Mouse (Mus musculus) heart, adult 2 months (tissue): ENCODE measurements at regions not wholly inside any gene's neighbourhood (a gene's known extent, or its start where the extent isn't known, plus 50 kb on each side); places are given as distances from the start of the nearest gene placed in this dataset.

Experiments
- DNase-seq, 2 experiments: peaks; one replicate each; pipeline ENCODE4 v3.0.0; 2021
- H3K27ac ChIP-seq: fragments of 200-600 bp; 2 replicates; pipeline ENCODE4 v1.8.1; 2022
- H3K27me3 ChIP-seq: fragments of 200-500 bp; 2 replicates; pipeline ENCODE4 v1.6.1; 2012; ENCODE audit warnings: mild to moderate bottlenecking, low read length, inconsistent platforms, mixed read lengths; ENCODE audit not compliant: control insufficient read depth, insufficient read depth
- H3K36me3 ChIP-seq: fragments of 200-500 bp; 2 replicates; pipeline ENCODE4 v1.6.1; 2012; ENCODE audit warnings: low read length, inconsistent platforms; ENCODE audit not compliant: control insufficient read depth, insufficient read depth
- H3K4me1 ChIP-seq: fragments of 200-500 bp; 2 replicates; pipeline ENCODE4 v1.6.1; 2011; ENCODE audit warnings: low read length; ENCODE audit not compliant: control insufficient read depth, insufficient read depth
- H3K4me3 ChIP-seq: fragments of 200-600 bp; 2 replicates; pipeline ENCODE4 v1.8.1; 2022
- H3K79me2 ChIP-seq: fragments of 200-500 bp; replicated peaks from 2 replicates; pipeline ENCODE4 v1.6.1; 2012; ENCODE audit warnings: mild to moderate bottlenecking, inconsistent platforms, low read length, moderate library complexity, mixed read lengths; ENCODE audit not compliant: control insufficient read depth, insufficient read depth
- H3K9ac ChIP-seq: fragments of 200-500 bp; 2 replicates; pipeline ENCODE4 v1.6.1; 2012; ENCODE audit warnings: low read depth, mild to moderate bottlenecking, control low read depth, inconsistent platforms, low read length, mixed read lengths
- CTCF ChIP-seq: fragments of 200-600 bp; IDR thresholded peaks from 2 replicates; pipeline ENCODE4 v1.8.1; 2022; ENCODE audit warnings: antibody characterized with exemption, mild to moderate bottlenecking, moderate library complexity
- EP300 ChIP-seq: fragments of 200-500 bp; IDR thresholded peaks from 2 replicates; pipeline ENCODE4 v1.6.1; 2011; ENCODE audit warnings: low read depth, low read length, control low read depth; ENCODE audit not compliant: insufficient read depth
- POLR2A ChIP-seq: fragments of 200-500 bp; IDR thresholded peaks from 2 replicates; pipeline ENCODE4 v1.6.1; 2011; ENCODE audit warnings: mild to moderate bottlenecking, low read depth, low read length, control low read depth; ENCODE audit not compliant: insufficient read depth
- WGBS: fragments of 180-500 bp; shearing (Covaris S2); methylation state at CpG from one replicate; pipeline ENCODE4 v1.1.7; 2018; 5-methylcytosine and 5-hydroxymethylcytosine counted together
- intact Hi-C: fragments of 180-260 bp; cut with DNase I; formaldehyde crosslinking; loops from one replicate; pipeline ENCODE4 v1.15.1; 2025

GRCm38 (mm10) chr10:120603167-120603566 lies 126.9 kb upstream of the Hmga2 start:
- intact Hi-C loops: no loop called here
- 87% methylated on average over 4 of the region's 4 CpGs for WGBS

DNA sequence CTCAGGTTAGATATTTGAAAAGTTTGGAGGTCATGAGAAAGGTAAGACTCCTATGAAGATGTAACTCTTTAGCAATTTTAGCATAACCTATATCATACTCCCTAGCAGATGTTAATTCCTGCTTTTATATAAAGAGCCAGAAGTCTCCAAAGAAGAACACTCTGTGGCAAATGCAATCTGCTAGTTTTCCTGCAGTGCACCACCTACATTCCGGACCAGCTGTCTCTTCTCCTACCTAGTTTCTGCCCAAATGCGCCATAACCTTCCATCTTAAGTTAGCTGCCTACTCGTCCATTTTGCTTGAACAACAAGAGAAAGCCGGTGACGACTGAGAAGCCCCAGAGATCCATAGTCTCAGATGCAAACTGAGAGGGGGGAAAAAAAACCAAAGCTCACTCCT lies 124.5 kb upstream of the Hmga2 start:
- no peak for TF ChIP-seq POLR2A
- TF ChIP-seq CTCF: no peak
- no peak for TF ChIP-seq EP300
- Histone ChIP-seq H3K27me3 (no peaks in the 10 kb centered on the region), H3K79me2 (no peaks in the 10 kb centered on the region), H3K9ac (no peak overlapping the region), H3K36me3 (no peaks in the 10 kb centered on the region), H3K4me3 (no peak overlapping the region), H3K27ac (no peak overlapping the region), H3K4me1 (no peaks in the 10 kb centered on the region)
- intact Hi-C loops: no loop called here
- WGBS: 87% methylated on average over 5 of the region's 5 CpGs
- DNase-seq: no peak

More at GRCm38 (mm10) chr10:120603167-120603566, 126.9 kb upstream of the Hmga2 start:
- TF ChIP-seq EP300 (no peak), CTCF (no peak), POLR2A (no peak)
- Histone ChIP-seq H3K4me3 (no peak overlapping the region), H3K27ac (no peak overlapping the region), H3K27me3 (no peaks in the 10 kb centered on the region), H3K36me3 (no peaks in the 10 kb centered on the region), H3K9ac (no peak overlapping the region), H3K4me1 (no peaks in the 10 kb centered on the region), H3K79me2 (no peaks in the 10 kb centered on the region)
- DNase-seq: no peak

DNA sequence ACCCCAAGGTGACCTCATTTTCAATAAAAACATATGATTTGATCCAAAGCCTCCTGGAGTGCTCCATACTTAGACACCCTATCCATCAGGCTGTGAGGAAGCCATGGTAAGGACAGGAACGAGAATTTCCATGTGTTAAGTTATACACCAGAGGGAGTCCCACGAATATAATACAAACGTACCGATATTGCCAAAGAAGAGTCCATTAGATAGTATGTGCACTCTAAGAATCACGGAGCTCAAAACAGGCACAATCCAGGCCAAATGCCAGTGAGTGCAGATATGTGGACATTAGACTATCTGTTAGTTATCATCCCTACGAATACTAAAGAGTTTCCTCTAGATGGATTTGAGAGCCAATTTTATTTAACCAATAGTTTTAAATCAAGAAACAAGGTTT lies 123.3 kb upstream of the Hmga2 start:
- intact Hi-C loops: no loop called here
- DNase-seq: no peak
- Histone ChIP-seq H3K4me1 (no peaks in the 10 kb centered on the region), H3K36me3 (no peaks in the 10 kb centered on the region), H3K9ac (no peak overlapping the region), H3K27ac (no peak overlapping the region), H3K27me3 (no peaks in the 10 kb centered on the region), H3K4me3 (no peak overlapping the region), H3K79me2 (no peaks in the 10 kb centered on the region)
- TF ChIP-seq CTCF: 0 out of 2 replicates have a peak, but pooled peaks have one; percentile 10
- no peak for TF ChIP-seq EP300
- WGBS: 57% methylated on average over 6 of the region's 6 CpGs

DNA sequence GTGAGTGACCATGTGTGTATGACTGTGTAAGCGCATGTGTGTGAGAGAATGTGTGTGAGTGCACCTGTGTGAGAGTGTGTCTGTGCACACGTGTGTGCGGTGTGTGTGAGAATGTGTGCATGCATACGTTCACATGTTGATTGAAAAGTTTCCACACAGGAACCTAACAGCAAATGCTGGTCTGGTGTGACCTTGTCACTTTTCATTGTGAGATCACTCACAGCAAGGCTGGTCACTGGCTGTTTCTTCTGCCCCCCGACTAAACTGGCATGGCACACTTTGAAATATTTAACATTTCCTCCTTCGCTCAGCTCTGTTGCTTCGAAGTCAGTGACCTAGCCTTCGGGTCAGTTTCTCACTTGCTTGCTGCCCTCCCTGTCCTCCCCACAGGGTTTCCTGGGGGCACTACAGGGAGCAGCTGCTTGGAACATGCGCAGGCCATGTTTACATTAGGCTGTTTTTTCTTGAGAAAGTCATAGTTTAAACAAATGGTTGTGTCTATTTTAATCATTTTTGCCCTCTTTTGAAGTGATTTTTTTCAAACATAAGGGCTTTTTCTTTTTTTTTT lies 121.1 kb upstream of the Hmga2 start:
- no peak overlapping the region for H3K9ac ChIP-seq
- H3K4me3 ChIP-seq: no peak overlapping the region
- H3K4me1 ChIP-seq: no peaks in the 10 kb centered on the region
- 63% methylated on average over 9 of the region's 9 CpGs for WGBS
- intact Hi-C loops: no loop called here
- H3K36me3 ChIP-seq: no peaks in the 10 kb centered on the region
- TF ChIP-seq POLR2A (no peak), CTCF (no peak), EP300 (no peak)
- no peak for DNase-seq
- no peaks in the 10 kb centered on the region for H3K27me3 ChIP-seq
- H3K27ac ChIP-seq: no peak overlapping the region
- H3K79me2 ChIP-seq: no peaks in the 10 kb centered on the region

DNA sequence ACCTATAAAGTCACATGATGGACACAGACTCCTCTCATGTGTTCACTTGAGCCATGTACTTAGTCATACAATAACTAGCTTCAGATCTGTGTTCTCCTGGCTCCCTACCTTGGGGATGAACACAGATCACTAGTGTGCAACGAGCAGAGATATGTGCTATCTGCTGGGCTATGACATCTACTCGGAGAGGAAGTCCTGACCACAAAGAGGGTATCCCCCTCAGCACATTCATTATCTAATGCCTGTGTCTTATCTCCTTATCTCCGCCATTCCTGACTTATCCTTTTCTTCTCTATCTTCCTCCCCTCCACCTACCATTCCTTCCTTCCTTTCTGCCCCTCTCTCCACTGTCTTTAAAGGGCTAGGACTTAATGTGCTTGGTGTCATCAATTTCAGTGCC lies 118.9 kb upstream of the Hmga2 start:
- Histone ChIP-seq H3K27me3 (no peaks in the 10 kb centered on the region), H3K4me1 (no peaks in the 10 kb centered on the region), H3K9ac (no peak overlapping the region), H3K79me2 (no peaks in the 10 kb centered on the region), H3K4me3 (no peak overlapping the region), H3K27ac (no peak overlapping the region), H3K36me3 (no peaks in the 10 kb centered on the region)
- intact Hi-C loops: no loop called here
- TF ChIP-seq EP300 (no peak), CTCF (no peak), POLR2A (no peak)
- DNase-seq: no peak
- 72% methylated on average over 3 of the region's 3 CpGs for WGBS

- no peaks in the 10 kb centered on the region for H3K79me2 ChIP-seq
- no peaks in the 10 kb centered on the region for H3K4me1 ChIP-seq
- TF ChIP-seq POLR2A: no peak
- TF ChIP-seq CTCF: no peak
- TF ChIP-seq EP300: no peak
- intact Hi-C loops: no loop called here
- H3K36me3 ChIP-seq: no peaks in the 10 kb centered on the region
- H3K4me3 ChIP-seq: no peak overlapping the region
- H3K9ac ChIP-seq: no peak overlapping the region
- H3K27ac ChIP-seq: no peak overlapping the region
- no peak for DNase-seq
- no peaks in the 10 kb centered on the region for H3K27me3 ChIP-seq
Observed at GRCm38 (mm10) chr10:120593876-120594275, 117.6 kb upstream of the Hmga2 start.

DNA sequence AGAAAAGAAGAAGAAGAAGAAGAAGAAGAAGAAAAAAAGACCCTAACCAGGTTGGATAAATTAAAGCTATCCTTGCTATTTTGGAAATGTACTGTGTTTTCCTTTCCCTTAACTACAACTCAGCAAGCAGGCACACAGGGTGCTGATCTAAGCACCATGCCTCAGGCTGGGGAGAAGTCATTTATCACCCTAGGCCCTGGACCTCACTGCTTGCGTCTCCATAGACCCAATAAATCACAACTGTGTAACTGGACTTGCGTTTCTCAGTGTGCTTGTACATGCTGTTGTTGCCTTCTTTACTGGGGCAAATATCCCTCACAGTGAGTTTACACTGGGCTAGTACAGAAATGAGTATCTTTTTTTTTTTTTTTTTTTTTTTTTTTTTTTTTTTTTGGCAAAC lies 113.4 kb upstream of the Hmga2 start:
- no peak overlapping the region for H3K9ac ChIP-seq
- no peaks in the 10 kb centered on the region for H3K36me3 ChIP-seq
- intact Hi-C loops: loop anchor here (1.0 to 10.0 kb wide), 3 partner anchors 34 to 278 kb away; no protein-coding TSS in a partner anchor
- 87% methylated on average over 2 of the region's 2 CpGs for WGBS
- H3K4me1 ChIP-seq: no peaks in the 10 kb centered on the region
- H3K27ac ChIP-seq: no peak overlapping the region
- no peak for TF ChIP-seq POLR2A
- no peak for TF ChIP-seq EP300
- no peak for TF ChIP-seq CTCF
- no peaks in the 10 kb centered on the region for H3K79me2 ChIP-seq
- H3K27me3 ChIP-seq: no peaks in the 10 kb centered on the region
- H3K4me3 ChIP-seq: no peak overlapping the region
- DNase-seq: no peak
